In the genomic region with DNA sequence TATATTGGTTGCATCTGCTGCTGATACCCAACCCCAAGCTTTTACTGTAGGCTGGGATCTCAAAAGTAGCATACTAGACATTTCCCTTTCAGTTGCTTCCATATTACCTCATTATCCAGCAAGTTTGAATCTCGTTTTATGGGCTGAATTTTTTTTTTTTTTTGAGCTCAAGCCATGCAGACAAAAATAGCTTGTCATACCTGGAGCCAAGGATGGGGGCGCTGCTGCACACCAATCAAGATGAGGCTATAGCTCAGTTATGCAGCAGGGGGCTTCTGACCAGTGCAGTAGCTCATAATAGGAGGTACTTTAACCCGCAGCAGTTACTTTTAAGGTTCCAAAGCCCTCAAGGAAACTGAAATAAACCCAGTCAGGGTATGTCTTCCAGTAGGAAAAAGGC, we compare ENCODE assay signal across 8 mouse cellular contexts. TPM values are rescaled to one million over a fixed set of nuclear protein-coding genes. Genes with fewer than 3 reads are reported as not detected.
DNase-seq lines count a peak whose midpoint lies in the region; ATAC-seq lines count a peak whose summit lies in the region.

No protein-coding gene starts in this region.

- H3K9ac ChIP-seq in midbrain, embryonic 11.5 days (ENCODE audit: low read length): no peak overlapping the region
- no peak overlapping the region for H3K9ac ChIP-seq in midbrain, embryonic 16.5 days (ENCODE audit: low read depth, low read length)

- peak; percentile 44 to 50 for DNase-seq in frontal cortex, postnatal 10 days (ENCODE audit: low spot score in 2 of 2)
- DNase-seq in frontal cortex, adult 2 months (ENCODE audit: extremely low spot score in 1 of 2, low spot score in 1 of 2): no peak
- peak; percentile 93 for DNase-seq in midbrain, embryonic 11.5 days (ENCODE audit: low spot score, missing footprints)
- DNase-seq in ZHBTc4 (ENCODE audit: low read depth, low spot score): peak; percentile 76
- peak; percentile 78 to 82 for DNase-seq in kidney, postnatal 4 days
- DNase-seq in splenic B cell, adult 2 months (ENCODE audit: low read depth, low spot score): peak; percentile 32
- no peak for DNase-seq in layer of hippocampus, adult 18-20 months (ENCODE audit: low spot score in 2 of 2)

- WGBS in midbrain, embryonic 11.5 days: 35% methylated on average over 3 of the region's 3 CpGs
- 23% methylated on average over 3 of the region's 3 CpGs for WGBS in midbrain, embryonic 16.5 days

- no peaks in the 10 kb centered on the region for H3K36me3 ChIP-seq in midbrain, embryonic 11.5 days (ENCODE audit: control insufficient read depth, insufficient read depth, low read length)
- no peaks in the 10 kb centered on the region for H3K36me3 ChIP-seq in midbrain, embryonic 16.5 days (ENCODE audit: control insufficient read depth, insufficient read depth, low read length)
- no peaks in the 10 kb centered on the region for H3K36me3 ChIP-seq in splenic B cell, adult 2 months (ENCODE audit: control insufficient read depth, insufficient read depth, low read length, poor library complexity, severe bottlenecking)

- no peaks in the 10 kb centered on the region for H3K9me3 ChIP-seq in midbrain, embryonic 11.5 days (ENCODE audit: control insufficient read depth, low read length)
- no peaks in the 10 kb centered on the region for H3K9me3 ChIP-seq in midbrain, embryonic 16.5 days (replicated peaks; ENCODE audit: control insufficient read depth, low read length, poor library complexity, severe bottlenecking)

- H3K4me1 ChIP-seq in midbrain, embryonic 11.5 days (ENCODE audit: control insufficient read depth, insufficient read depth, low read length): no peaks in the 10 kb centered on the region
- no peaks in the 10 kb centered on the region for H3K4me1 ChIP-seq in midbrain, embryonic 16.5 days (ENCODE audit: control insufficient read depth, insufficient read depth, low read length)

- no peak overlapping the region for H3K4me3 ChIP-seq in midbrain, embryonic 11.5 days (ENCODE audit: low read depth, low read length)
- H3K4me3 ChIP-seq in midbrain, embryonic 16.5 days (ENCODE audit: low read depth, low read length): no peak overlapping the region

- H3K4me2 ChIP-seq in midbrain, embryonic 11.5 days: no peak overlapping the region
- H3K4me2 ChIP-seq in midbrain, embryonic 16.5 days (ENCODE audit: low read length): no peak overlapping the region

- no peaks in the 10 kb centered on the region for H3K27me3 ChIP-seq in midbrain, embryonic 11.5 days (ENCODE audit: control insufficient read depth, insufficient read depth, low read length)
- no peaks in the 10 kb centered on the region for H3K27me3 ChIP-seq in midbrain, embryonic 16.5 days (ENCODE audit: control insufficient read depth, insufficient read depth, low read depth, low read length)
- no peaks in the 10 kb centered on the region for H3K27me3 ChIP-seq in splenic B cell, adult 2 months (ENCODE audit: control insufficient read depth, insufficient read depth, low read length, poor library complexity, severe bottlenecking)

- H3K27ac ChIP-seq in midbrain, embryonic 11.5 days (ENCODE audit: low read depth, low read length): no peak overlapping the region
- H3K27ac ChIP-seq in midbrain, embryonic 16.5 days (ENCODE audit: low read length): no peak overlapping the region

- ATAC-seq in midbrain, embryonic 11.5 days (ENCODE audit: low FRiP score): no peak
- ATAC-seq in midbrain, embryonic 16.5 days: no peak

RNA-seq across cellular contexts. Expression of gene Cldn20, which starts 34.3 kb away (rescaled TPM):
- polyA plus RNA-seq in frontal cortex, adult 2 months (2012; rRNA removed): 1.4 and 2.0 TPM in 2 replicates
- not detected in 2 replicates for polyA plus RNA-seq in midbrain, embryonic 11.5 days (2014; fragmentation: Nextera tagmentation; extraction: Ambion mirVana)
- 0.30 TPM in 1 of 2 replicates, not detected in the other for polyA plus RNA-seq in midbrain, embryonic 16.5 days (2015; fragmentation: Nextera tagmentation; extraction: Ambion mirVana)
- total RNA-seq in layer of hippocampus, adult 18-20 months (2021): under 1 TPM in 1 of 2 experiments, not detected in 1; 0.74 TPM

RNA-seq across cellular contexts. Expression of gene Tfb1m, which starts 59.5 kb away (rescaled TPM):
- 5.9 and 7.3 TPM in 2 replicates for polyA plus RNA-seq in frontal cortex, adult 2 months (2012; rRNA removed)
- 20.2 and 22.3 TPM in 2 replicates for polyA plus RNA-seq in midbrain, embryonic 11.5 days (2014; fragmentation: Nextera tagmentation; extraction: Ambion mirVana)
- polyA plus RNA-seq in midbrain, embryonic 16.5 days (2015; fragmentation: Nextera tagmentation; extraction: Ambion mirVana): 12.1 and 12.6 TPM in 2 replicates
- 1 to 10 TPM; 5.2 to 5.9 TPM for total RNA-seq in layer of hippocampus, adult 18-20 months (2021)

Comparison
In these comparisons a context has a peak if more than half of its experiments do, and no peak if none do; other contexts are left out.
1. DNase-seq: peak in frontal cortex, postnatal 10 days (2 of 2), midbrain, embryonic 11.5 days (single experiment), ZHBTc4 (single experiment), kidney, postnatal 4 days (2 of 2) and splenic B cell, adult 2 months (single experiment); none in frontal cortex, adult 2 months (0 of 2) and layer of hippocampus, adult 18-20 months (0 of 2).